Mouse (Mus musculus) embryonic facial prominence, embryonic 13.5 days (tissue): ENCODE results near the gene Rps12. TPM values are rescaled to one million over a fixed set of nuclear protein-coding genes. Genes with fewer than 3 reads are reported as not detected.
A peak's percentile ranks its signal among the peaks of the same experiment; 100 is the strongest.
"Not testable (repeated sequence)": the region's sequence is repeated elsewhere in the genome, so short reads cannot be mapped to it uniquely, and the experiment has no call there.

Experiments used
- ATAC-seq: fragments of 200-750 bp; cut with Nextera tagmentation; 2 replicates; pipeline ENCODE4 v1.8.0; 2017; ENCODE audit warnings: low read depth; ENCODE audit not compliant: insufficient number of reproducible peaks, insufficient read depth, low FRiP score, low TSS enrichment
- H3K27ac ChIP-seq: fragments of 300-500 bp; sonication (generic); 2 replicates; pipeline ENCODE4 v1.5.1; 2015; ENCODE audit warnings: moderate library complexity, mild to moderate bottlenecking, inconsistent platforms
- H3K27me3 ChIP-seq: fragments of 300-500 bp; sonication (generic); 2 replicates; pipeline ENCODE4 v1.6.1; 2015; ENCODE audit warnings: mild to moderate bottlenecking, inconsistent platforms
- H3K36me3 ChIP-seq: fragments of 300-500 bp; sonication (generic); 2 replicates; pipeline ENCODE4 v1.6.1; 2015; ENCODE audit warnings: mild to moderate bottlenecking, inconsistent platforms
- H3K4me1 ChIP-seq: fragments of 300-500 bp; sonication (generic); 2 replicates; pipeline ENCODE4 v1.6.1; 2015; ENCODE audit warnings: inconsistent platforms
- H3K4me2 ChIP-seq: fragments of 300-500 bp; sonication (generic); 2 replicates; pipeline ENCODE4 v1.6.1; 2015; ENCODE audit warnings: moderate library complexity, mild to moderate bottlenecking, inconsistent platforms
- H3K4me3 ChIP-seq: fragments of 300-500 bp; sonication (generic); 2 replicates; pipeline ENCODE4 v1.5.1; 2015; ENCODE audit warnings: mild to moderate bottlenecking, inconsistent platforms
- H3K9ac ChIP-seq: fragments of 300-500 bp; sonication (generic); 2 replicates; pipeline ENCODE4 v1.6.1; 2015; ENCODE audit warnings: mild to moderate bottlenecking, inconsistent platforms
- H3K9me3 ChIP-seq: fragments of 300-500 bp; sonication (generic); 2 replicates; pipeline ENCODE4 v1.6.1; 2016; ENCODE audit warnings: inconsistent platforms
- WGBS: fragments of 180-500 bp; shearing (Covaris S2); methylation state at CpG from one replicate; pipeline ENCODE4 v1.1.7; 2015; ENCODE audit warnings: mixed read lengths; 5-methylcytosine and 5-hydroxymethylcytosine counted together
- polyA plus RNA-seq: library from polyadenylated mRNA; unstranded; fragments of >200 nt; fragmentation: Nextera tagmentation; extraction: Ambion mirVana; gene quantifications from 2 replicates; pipeline ENCODE4 v1.2.1, GENCODE M21; 2015

Rps12 gene
- polyA plus RNA-seq, 1 experiment from 2014 or later: 245 TPM

GRCm38 (mm10) chr10:23802911-23803310, 15.8 kb upstream of the Rps12 start:
- H3K4me3 ChIP-seq: no peak overlapping the region
- no peak for ATAC-seq
- H3K9ac ChIP-seq: no peak overlapping the region
- H3K27me3 ChIP-seq: no peaks in the 10 kb centered on the region
- no peak overlapping the region for H3K4me2 ChIP-seq
- no peaks in the 10 kb centered on the region for H3K9me3 ChIP-seq
- peaks cover 75% of the 10 kb centered on the region for H3K36me3 ChIP-seq
- no peak overlapping the region for H3K27ac ChIP-seq
- WGBS: 62% methylated on average over 3 of the region's 3 CpGs
- peaks cover 3% of the 10 kb centered on the region; the same call in 1 of the 2 replicates for H3K4me1 ChIP-seq

- peaks cover 50% of the 10 kb centered on the region for H3K36me3 ChIP-seq
- WGBS: 33% methylated on average over 3 of the region's 3 CpGs
- no peaks in the 10 kb centered on the region for H3K9me3 ChIP-seq
- H3K4me1 ChIP-seq: peaks cover 8% of the 10 kb centered on the region; the same call in 1 of the 2 replicates
- H3K27me3 ChIP-seq: no peaks in the 10 kb centered on the region
- H3K27ac ChIP-seq: no peak overlapping the region
- H3K9ac ChIP-seq: no peak overlapping the region
- no peak overlapping the region for H3K4me3 ChIP-seq
- ATAC-seq: no peak
- no peak overlapping the region for H3K4me2 ChIP-seq
Measured at GRCm38 (mm10) chr10:23799933-23800332, 12.9 kb upstream of the Rps12 start.

GRCm38 (mm10) chr10:23798142-23798541, 11.1 kb upstream of the Rps12 start:
- WGBS: 34% methylated on average over 1 of the region's 1 CpGs
- peak overlapping the region; percentile 70 for H3K4me3 ChIP-seq
- H3K4me2 ChIP-seq: peak overlapping the region; percentile 58
- H3K9me3 ChIP-seq: no peaks in the 10 kb centered on the region
- H3K9ac ChIP-seq: peak overlapping the region; percentile 32; the same call in 1 of the 2 replicates
- H3K36me3 ChIP-seq: peaks cover 35% of the 10 kb centered on the region
- no peaks in the 10 kb centered on the region for H3K27me3 ChIP-seq
- peaks cover 8% of the 10 kb centered on the region; the same call in 1 of the 2 replicates for H3K4me1 ChIP-seq
- ATAC-seq: no peak
- peak overlapping the region; percentile 74 for H3K27ac ChIP-seq

- H3K4me2 ChIP-seq: peak overlapping the region; percentile 58
- H3K36me3 ChIP-seq: peaks cover 30% of the 10 kb centered on the region
- H3K4me1 ChIP-seq: peaks cover 8% of the 10 kb centered on the region; the same call in 1 of the 2 replicates
- WGBS: 6% methylated on average over 3 of the region's 3 CpGs
- H3K9me3 ChIP-seq: no peaks in the 10 kb centered on the region
- H3K9ac ChIP-seq: peak overlapping the region; percentile 90
- peak overlapping the region; percentile 70 for H3K4me3 ChIP-seq
- H3K27me3 ChIP-seq: no peaks in the 10 kb centered on the region
- ATAC-seq: no peak
- no peak overlapping the region; the same call in 1 of the 2 replicates for H3K27ac ChIP-seq
Measured at GRCm38 (mm10) chr10:23797606-23798005, 10.5 kb upstream of the Rps12 start.

GRCm38 (mm10) chr10:23796551-23797503, 9.8 kb upstream of the Rps12 start, which contains the start of gene Slc18b1:
Gene Slc18b1, plus strand, starts transcription at chr10:23796986.
- 4% methylated on average over 43 of the region's 43 CpGs for WGBS
- Histone ChIP-seq H3K27me3 (no peaks in the 10 kb centered on the region), H3K27ac (peak within 1 kb of the TSS; percentile 88), H3K4me1 (peaks cover 8% of the 10 kb centered on the region; the same call in 1 of the 2 replicates), H3K4me2 (peak within 1 kb of the TSS; percentile 58), H3K4me3 (peak within 1 kb of the TSS; percentile 70), H3K36me3 (peaks cover 22% of the 10 kb centered on the region), H3K9me3 (no peaks in the 10 kb centered on the region), H3K9ac (peak within 1 kb of the TSS; percentile 90)
- peak; percentile 39; the same call in 1 of the 2 replicates for ATAC-seq

- H3K9ac ChIP-seq: peak overlapping the region; percentile 90; the same call in 1 of the 2 replicates
- H3K4me3 ChIP-seq: peak overlapping the region; percentile 70
- 57% methylated on average over 9 of the region's 9 CpGs for WGBS
- no peaks in the 10 kb centered on the region for H3K27me3 ChIP-seq
- peak overlapping the region; percentile 58 for H3K4me2 ChIP-seq
- peaks cover 8% of the 10 kb centered on the region; the same call in 1 of the 2 replicates for H3K4me1 ChIP-seq
- no peak overlapping the region for H3K27ac ChIP-seq
- ATAC-seq: no peak
- no peaks in the 10 kb centered on the region for H3K9me3 ChIP-seq
- peaks cover 14% of the 10 kb centered on the region for H3K36me3 ChIP-seq
Measured at GRCm38 (mm10) chr10:23795871-23796520, 8.9 kb upstream of the Rps12 start.

- peak overlapping the region; percentile 80 for H3K9ac ChIP-seq
- ATAC-seq: no peak
- no peaks in the 10 kb centered on the region for H3K27me3 ChIP-seq
- H3K4me1 ChIP-seq: peaks cover 32% of the 10 kb centered on the region
- H3K9me3 ChIP-seq: no peaks in the 10 kb centered on the region
- H3K4me3 ChIP-seq: peak overlapping the region; percentile 90
- WGBS: 8% methylated on average over 8 of the region's 8 CpGs
- H3K27ac ChIP-seq: peak overlapping the region; percentile 91
- H3K36me3 ChIP-seq: peaks cover 33% of the 10 kb centered on the region
- H3K4me2 ChIP-seq: peak overlapping the region; percentile 67
Measured at GRCm38 (mm10) chr10:23788056-23788600, 1.1 kb upstream of the Rps12 start.

- H3K27ac ChIP-seq: peak overlapping the region; percentile 74
- peak overlapping the region; percentile 97 for H3K9ac ChIP-seq
- not testable (repeated sequence) for H3K27me3 ChIP-seq, H3K9me3 ChIP-seq
- WGBS: under 1% methylated on average over 23 of the region's 23 CpGs
- H3K4me2 ChIP-seq: peak overlapping the region; percentile 91
- peak; percentile 9; the same call in 1 of the 2 replicates for ATAC-seq
- H3K4me1 ChIP-seq: peaks cover 36% of the 10 kb centered on the region
- H3K4me3 ChIP-seq: peak overlapping the region; percentile 90
- H3K36me3 ChIP-seq: peaks cover 43% of the 10 kb centered on the region
Measured at GRCm38 (mm10) chr10:23786631-23787038, 440 bp downstream of the Rps12 start.

- WGBS: under 1% methylated on average over 4 of the region's 4 CpGs
- peaks cover 36% of the 10 kb centered on the region for H3K4me1 ChIP-seq
- peak overlapping the region; percentile 74; the same call in 1 of the 2 replicates for H3K27ac ChIP-seq
- H3K9me3 ChIP-seq: no peaks in the 10 kb centered on the region
- peak overlapping the region; percentile 97 for H3K9ac ChIP-seq
- no peaks in the 10 kb centered on the region for H3K27me3 ChIP-seq
- H3K4me2 ChIP-seq: peak overlapping the region; percentile 91
- no peak for ATAC-seq
- peak overlapping the region; percentile 90 for H3K4me3 ChIP-seq
- H3K36me3 ChIP-seq: peaks cover 45% of the 10 kb centered on the region
Measured at GRCm38 (mm10) chr10:23786040-23786439, 1.0 kb downstream of the Rps12 start.

GRCm38 (mm10) chr10:23785599-23785998, 1.5 kb downstream of the Rps12 start:
- not testable (repeated sequence) for H3K9me3 ChIP-seq, H3K27me3 ChIP-seq, ATAC-seq
- H3K4me2 ChIP-seq: peak overlapping the region; percentile 91
- H3K27ac ChIP-seq: peak overlapping the region; percentile 74; the same call in 1 of the 2 replicates
- H3K4me1 ChIP-seq: peaks cover 36% of the 10 kb centered on the region
- peaks cover 45% of the 10 kb centered on the region for H3K36me3 ChIP-seq
- WGBS: 37% methylated on average over 7 of the region's 7 CpGs
- peak overlapping the region; percentile 90 for H3K4me3 ChIP-seq
- peak overlapping the region; percentile 97 for H3K9ac ChIP-seq

GRCm38 (mm10) chr10:23784121-23784520, 3.0 kb downstream of the Rps12 start:
- no peak for ATAC-seq
- 43% methylated on average over 2 of the region's 2 CpGs for WGBS
- H3K9me3 ChIP-seq: no peaks in the 10 kb centered on the region
- H3K9ac ChIP-seq: no peak overlapping the region
- H3K4me2 ChIP-seq: 0 out of 2 replicates have a peak overlapping the region, but pooled peaks have one; percentile 91
- peaks cover 49% of the 10 kb centered on the region for H3K36me3 ChIP-seq
- no peak overlapping the region for H3K27ac ChIP-seq
- peaks cover 36% of the 10 kb centered on the region for H3K4me1 ChIP-seq
- no peaks in the 10 kb centered on the region for H3K27me3 ChIP-seq
- no peak overlapping the region; the same call in 1 of the 2 replicates for H3K4me3 ChIP-seq
